Mouse (Mus musculus): ENCODE results near the gene Card19.

DNA sequence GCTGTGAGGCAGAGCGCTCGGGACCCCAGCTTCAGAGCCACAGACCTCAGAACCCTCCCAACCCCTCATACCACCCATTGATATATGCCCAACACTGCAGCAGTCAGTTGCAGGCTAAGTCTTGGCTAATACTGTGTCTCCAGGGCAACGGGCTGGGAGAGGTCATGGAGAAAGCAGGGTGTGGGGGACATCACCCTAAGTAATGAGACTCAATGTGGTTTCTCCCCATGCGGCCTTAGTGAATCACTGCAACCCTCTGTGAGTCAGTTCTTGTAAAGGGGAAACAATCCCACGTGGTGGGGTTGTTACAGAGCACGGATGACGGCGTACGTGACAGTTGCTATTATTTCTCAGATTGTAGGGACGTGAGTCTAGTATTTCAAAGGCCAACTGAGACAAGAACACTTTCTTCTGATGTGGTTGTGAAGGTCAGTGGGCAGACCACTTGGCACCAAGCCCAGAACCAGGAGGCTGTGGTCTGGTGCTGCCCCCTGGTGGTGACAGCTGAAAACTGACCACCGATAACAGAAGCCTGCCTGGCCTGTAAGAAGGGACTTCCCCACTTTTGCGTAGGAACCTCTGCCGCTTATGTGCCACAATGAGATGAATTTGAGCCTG, 10.3 kb downstream of the Card19 start:
- TF ChIP-seq GATA1 (IDR thresholded peaks at IDR 0.05; ENCODE audit: borderline replicate concordance, low read length), result no peak
- no peak for TF ChIP-seq FLI1 (IDR thresholded peaks at IDR 0.05; ENCODE audit: low read length)

Measured in megakaryocyte, embryonic 14.5 days (primary cell).